In the genomic region with DNA sequence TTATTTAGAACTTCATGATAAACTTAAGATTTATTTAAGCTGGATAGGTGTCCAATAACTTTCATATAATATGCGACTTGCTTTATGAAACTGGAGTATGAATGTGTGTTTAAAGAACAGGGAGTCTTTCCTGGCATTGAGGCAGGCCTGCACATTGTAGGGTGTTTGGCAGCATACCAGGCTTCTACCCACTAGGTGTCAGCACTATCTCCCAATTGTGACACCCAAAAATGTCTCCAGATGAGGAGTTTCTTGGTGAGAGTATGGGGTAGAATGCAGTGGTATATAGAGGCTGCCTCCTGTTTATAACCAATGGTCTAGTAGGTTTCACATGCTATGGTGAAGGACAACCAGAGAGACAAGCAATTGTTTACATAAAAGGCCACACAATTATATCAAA, we compare ENCODE assay signal across 22 mouse cellular contexts.
A peak's percentile ranks its signal among the peaks of the same experiment; 100 is the strongest.
DNase-seq lines count a peak whose midpoint lies in the region; ATAC-seq and TF ChIP-seq lines count a peak whose summit lies in the region.
"Had no signal": no experiment of that assay in that cellular context is flagged by ENCODE, and none has a peak within 500 bp of the region (broad histone marks: within the 10 kb centered on the region; RNA-seq: fewer than 3 reads in every experiment).

No protein-coding gene starts in this region.

- dilution Hi-C loops in CH12.LX (cut with MboI; ENCODE audit: extremely low pct_ligation_motif_present, extremely low pct_unique_long_range_greater_than_20kb, low sequenced_read_pairs) = no loop called here

- no peaks in the 10 kb centered on the region for H3K27me3 ChIP-seq in CH12.LX (replicated peaks)
- H3K27me3 ChIP-seq in forebrain, embryonic 12.5 days = no peaks in the 10 kb centered on the region
- H3K27me3 ChIP-seq: embryonic facial prominence, embryonic 15.5 days; kidney, embryonic 15.5 days; stomach, embryonic 15.5 days had no signal

- no peaks in the 10 kb centered on the region for H3K9me3 ChIP-seq in CH12.LX (replicated peaks; ENCODE audit: low read length)
- no peaks in the 10 kb centered on the region for H3K9me3 ChIP-seq in forebrain, embryonic 12.5 days
- H3K9me3 ChIP-seq: embryonic facial prominence, embryonic 15.5 days; kidney, embryonic 15.5 days; stomach, embryonic 15.5 days had no signal

- H3K27ac ChIP-seq in layer of hippocampus, adult 2 months = no peak overlapping the region
- no peak overlapping the region for H3K27ac ChIP-seq in CH12.LX (ENCODE audit: insufficient read depth, low read depth)
- H3K27ac ChIP-seq in forebrain, embryonic 12.5 days = no peak overlapping the region
- H3K27ac ChIP-seq: embryonic facial prominence, embryonic 15.5 days; kidney, embryonic 15.5 days; left cerebral cortex, adult 2 months; stomach, embryonic 15.5 days had no signal

- WGBS in forebrain, embryonic 12.5 days = 59% methylated on average over 1 of the region's 1 CpGs

- H3K4me2 ChIP-seq in CH12.LX (ENCODE audit: insufficient read depth, low read depth, poor library complexity, severe bottlenecking) = no peak overlapping the region
- no peak overlapping the region for H3K4me2 ChIP-seq in forebrain, embryonic 12.5 days
- H3K4me2 ChIP-seq: embryonic facial prominence, embryonic 15.5 days; kidney, embryonic 15.5 days; stomach, embryonic 15.5 days had no signal

- no peak for DNase-seq in frontal cortex, postnatal 14 days (ENCODE audit: low spot score in 2 of 2)
- no peak for DNase-seq in layer of hippocampus, adult 2 months (ENCODE audit: low spot score in 2 of 2)
- DNase-seq in layer of hippocampus, postnatal 36 days = no peak
- peak; percentile 39 for DNase-seq in CH12.LX (ENCODE audit: extremely low read depth)
- DNase-seq in induced T-regulatory cell, adult 2 months (ENCODE audit: low read depth) = peak; percentile 7
- no peak for DNase-seq in spleen, postnatal 4 days (ENCODE audit: low spot score in 2 of 2)
- DNase-seq: adrenal gland, postnatal 25 days; cerebellum, adult 18-20 months; cerebellum, postnatal 36 days; gastrocnemius, postnatal 25 days; left cerebral cortex, postnatal 4 days; liver; lung, postnatal 14 days; midbrain, embryonic 14.5 days; thymus, adult 18-20 months had no signal

- no peaks in the 10 kb centered on the region for H3K79me2 ChIP-seq in CH12.LX (replicated peaks; ENCODE audit: control insufficient read depth, extremely low read depth, insufficient read depth, poor library complexity, severe bottlenecking)

- no peak for TF ChIP-seq EP300 in CH12.LX (IDR thresholded peaks at IDR 0.05; ENCODE audit: low read length)

- peak; percentile 85 for TF ChIP-seq RAD21 in CH12.LX (IDR thresholded peaks at IDR 0.05; ENCODE audit: low read depth, low read length)

- peak; percentile 62; the same call in 1 of the 2 replicates for ATAC-seq in frontal cortex, adult (ENCODE audit: low TSS enrichment)
- ATAC-seq in forebrain, embryonic 12.5 days (ENCODE audit: low FRiP score) = no peak

- no peaks in the 10 kb centered on the region for H3K36me3 ChIP-seq in CH12.LX (replicated peaks in 1 of 2; ENCODE audit: control insufficient read depth in 1 of 2, insufficient read depth in 1 of 2, low read length in 1 of 2)
- no peaks in the 10 kb centered on the region for H3K36me3 ChIP-seq in forebrain, embryonic 12.5 days (replicated peaks)
- H3K36me3 ChIP-seq: embryonic facial prominence, embryonic 15.5 days; kidney, embryonic 15.5 days; stomach, embryonic 15.5 days had no signal

- TF ChIP-seq CTCF in layer of hippocampus, adult 2 months (conservative IDR thresholded peaks at IDR 0.05) = peak; percentile 42
- peak; percentile 16 to 81; a peak in 2 of 4 replicates for TF ChIP-seq CTCF in CH12.LX (conservative IDR thresholded peaks at IDR 0.05 in 1 of 2, IDR thresholded peaks at IDR 0.05 in 1 of 2; ENCODE audit: low read depth in 2 of 2, low read length in 2 of 2)

- no peak overlapping the region for H3K9ac ChIP-seq in CH12.LX (ENCODE audit: insufficient read depth, low read depth)
- H3K9ac ChIP-seq in forebrain, embryonic 12.5 days = no peak overlapping the region
- H3K9ac ChIP-seq: embryonic facial prominence, embryonic 15.5 days; kidney, embryonic 15.5 days; stomach, embryonic 15.5 days had no signal

- TF ChIP-seq POLR2A in CH12.LX (IDR thresholded peaks at IDR 0.05; ENCODE audit: low read depth, low read length) = no peak

- H3K4me1 ChIP-seq in CH12.LX (ENCODE audit: control insufficient read depth in 1 of 2, insufficient read depth in 2 of 2) = no peaks in the 10 kb centered on the region
- peaks cover 5% of the 10 kb centered on the region; the same call in 1 of the 2 replicates for H3K4me1 ChIP-seq in forebrain, embryonic 12.5 days
- H3K4me1 ChIP-seq: embryonic facial prominence, embryonic 15.5 days; kidney, embryonic 15.5 days; stomach, embryonic 15.5 days had no signal

- no peak overlapping the region for H3K4me3 ChIP-seq in layer of hippocampus, adult 2 months
- no peak overlapping the region for H3K4me3 ChIP-seq in CH12.LX (replicated peaks in 1 of 3; ENCODE audit: low read depth in 2 of 3, low read length in 2 of 3, poor library complexity in 1 of 3)
- no peak overlapping the region for H3K4me3 ChIP-seq in forebrain, embryonic 12.5 days (replicated peaks)
- H3K4me3 ChIP-seq: embryonic facial prominence, embryonic 15.5 days; kidney, embryonic 15.5 days; left cerebral cortex, adult 2 months; myocyte; stomach, embryonic 15.5 days had no signal

- in situ Hi-C loops in CH12.LX (cut with MboI; ENCODE audit: low pct_ligation_motif_present, low pct_unique_long_range_greater_than_20kb, low sequenced_read_pairs) = loop anchor here (10.0 kb wide), 1 partner anchor 127 kb away; no protein-coding TSS in a partner anchor

TF ChIP-seq in CH12.LX, 34 proteins besides CTCF, POLR2A, EP300 and RAD21:
- peak; percentile 43; the same call in 1 of the 2 replicates for TF ChIP-seq ZC3H11A (IDR thresholded peaks at IDR 0.05; ENCODE audit: low read depth, low read length)
- peak; percentile 91 for TF ChIP-seq SMC3 (IDR thresholded peaks at IDR 0.05; ENCODE audit: low read depth, low read length)
- TF ChIP-seq PAX5 (IDR thresholded peaks at IDR 0.05; ENCODE audit: low read length) = no peak
- no peak for TF ChIP-seq E2F4 (IDR thresholded peaks at IDR 0.05; ENCODE audit: insufficient replicate concordance, low read depth, low read length)
- no peak for TF ChIP-seq ELF1 (IDR thresholded peaks at IDR 0.05; ENCODE audit: low read depth, low read length)
- no peak for TF ChIP-seq NELFE (IDR thresholded peaks at IDR 0.05; ENCODE audit: low read depth, low read length)
- no peak for TF ChIP-seq JUN (IDR thresholded peaks at IDR 0.05; ENCODE audit: insufficient read depth, low read depth, low read length)
- TF ChIP-seq ZKSCAN1 (IDR thresholded peaks at IDR 0.05; ENCODE audit: borderline replicate concordance, low read depth, low read length) = 0 out of 2 replicates have a peak, but pooled peaks have one; percentile 21
- no peak for TF ChIP-seq ZMIZ1 (IDR thresholded peaks at IDR 0.05; ENCODE audit: low read depth, low read length)
- no peak for TF ChIP-seq JUND (conservative IDR thresholded peaks at IDR 0.05; ENCODE audit: low read depth, low read length)
TF ChIP-seq in CH12.LX: peak in this region for 3.

Comparison
In these comparisons a context has a peak if more than half of its experiments do, and no peak if none do; other contexts are left out.
1. DNase-seq: peak in CH12.LX (single experiment) and induced T-regulatory cell, adult 2 months (single experiment); none in frontal cortex, postnatal 14 days (0 of 2), layer of hippocampus, adult 2 months (0 of 2), layer of hippocampus, postnatal 36 days (0 of 2) and spleen, postnatal 4 days (0 of 2).